Mouse (Mus musculus): ENCODE measurements at regions not wholly inside any gene's neighbourhood (a gene's known extent, or its start where the extent isn't known, plus 50 kb on each side); places are given as distances from the start of the nearest gene placed in this dataset.

- DNase-seq: no peak
Observed at GRCm38 (mm10) chr2:172777774-172778173, 162.3 kb downstream of the Bmp7 start.

GRCm38 (mm10) chr2:172779096-172779495 is 161.0 kb downstream of the Bmp7 start:
- no peak for DNase-seq

GRCm38 (mm10) chr2:172782686-172783085 is 157.4 kb downstream of the Bmp7 start:
- DNase-seq: no peak

- no peak for DNase-seq
Observed at GRCm38 (mm10) chr2:172786297-172786696, 153.8 kb downstream of the Bmp7 start.

- no peak for DNase-seq
Observed at GRCm38 (mm10) chr2:172787203-172787944, 152.7 kb downstream of the Bmp7 start.

- no peak for DNase-seq
Observed at GRCm38 (mm10) chr2:172789260-172789659, 150.9 kb downstream of the Bmp7 start.

- no peak for DNase-seq
Observed at GRCm38 (mm10) chr2:172792555-172792954, 147.6 kb downstream of the Bmp7 start.

- no peak for DNase-seq
Observed at GRCm38 (mm10) chr2:172793991-172794390, 146.1 kb downstream of the Bmp7 start.

- DNase-seq: no peak
Observed at GRCm38 (mm10) chr2:172794771-172795170, 145.3 kb downstream of the Bmp7 start.

- DNase-seq: no peak
Observed at GRCm38 (mm10) chr2:172796104-172796503, 144.0 kb downstream of the Bmp7 start.

- no peak for DNase-seq
Observed at GRCm38 (mm10) chr2:172796955-172797354, 143.2 kb downstream of the Bmp7 start.

GRCm38 (mm10) chr2:172799951-172800350 is 140.2 kb downstream of the Bmp7 start:
- DNase-seq: no peak

- no peak for DNase-seq
Observed at GRCm38 (mm10) chr2:172800801-172801200, 139.3 kb downstream of the Bmp7 start.

GRCm38 (mm10) chr2:172801804-172802203 is 138.3 kb downstream of the Bmp7 start:
- no peak for DNase-seq

GRCm38 (mm10) chr2:172807446-172807845 is 132.7 kb downstream of the Bmp7 start:
- no peak for DNase-seq

GRCm38 (mm10) chr2:172809306-172809705 is 130.8 kb downstream of the Bmp7 start:
- DNase-seq: no peak

GRCm38 (mm10) chr2:172813319-172813718 is 126.8 kb downstream of the Bmp7 start:
- no peak for DNase-seq

- no peak for DNase-seq
Observed at GRCm38 (mm10) chr2:172813906-172814305, 126.2 kb downstream of the Bmp7 start.

- no peak for DNase-seq
Observed at GRCm38 (mm10) chr2:172815146-172815545, 125.0 kb downstream of the Bmp7 start.

GRCm38 (mm10) chr2:172817058-172817745 is 122.9 kb downstream of the Bmp7 start:
- no peak for DNase-seq

All from kidney, adult 18-20 months (tissue).